Mouse (Mus musculus) macrophage (primary cell): ENCODE measurements around the gene Igfbp3. TPM values are rescaled to one million over a fixed set of nuclear protein-coding genes. Genes with fewer than 3 reads are reported as not detected.
"Not testable (repeated sequence)": the region's sequence is repeated elsewhere in the genome, so short reads cannot be mapped to it uniquely, and the experiment has no call there.

Source experiments
- H3K27ac ChIP-seq: fragments of 350-480 bp; formaldehyde crosslinking; 2 replicates; pipeline ENCODE4 v1.9.0; 2021
- H3K36me3 ChIP-seq: fragments of 350-480 bp; formaldehyde crosslinking; 2 replicates; pipeline ENCODE4 v1.9.0; 2021; ENCODE audit errors: inconsistent target
- H3K4me3 ChIP-seq: fragments of 350-480 bp; formaldehyde crosslinking; 2 replicates; pipeline ENCODE4 v1.9.0; 2021; ENCODE audit errors: inconsistent target
- H3K79me2 ChIP-seq: fragments of 350-480 bp; formaldehyde crosslinking; 2 replicates; pipeline ENCODE4 v1.9.0; 2021; ENCODE audit errors: inconsistent target
- WGBS: methylation state at CpG from one replicate; pipeline ENCODE4 v1.1.7; 2026; ENCODE audit warnings: inconsistent platforms; ENCODE audit not compliant: missing documents; 5-methylcytosine and 5-hydroxymethylcytosine counted together
- polyA plus RNA-seq: library from polyadenylated mRNA; stranded (reverse); fragments of 250-400 nt; gene quantifications from 3 replicates; pipeline ENCODE4 v1.2.4, GENCODE M21; 2018; ENCODE audit warnings: inconsistent platforms

The Igfbp3 gene
- polyA plus RNA-seq, 1 experiment from 2014 or later, result not detected

DNA sequence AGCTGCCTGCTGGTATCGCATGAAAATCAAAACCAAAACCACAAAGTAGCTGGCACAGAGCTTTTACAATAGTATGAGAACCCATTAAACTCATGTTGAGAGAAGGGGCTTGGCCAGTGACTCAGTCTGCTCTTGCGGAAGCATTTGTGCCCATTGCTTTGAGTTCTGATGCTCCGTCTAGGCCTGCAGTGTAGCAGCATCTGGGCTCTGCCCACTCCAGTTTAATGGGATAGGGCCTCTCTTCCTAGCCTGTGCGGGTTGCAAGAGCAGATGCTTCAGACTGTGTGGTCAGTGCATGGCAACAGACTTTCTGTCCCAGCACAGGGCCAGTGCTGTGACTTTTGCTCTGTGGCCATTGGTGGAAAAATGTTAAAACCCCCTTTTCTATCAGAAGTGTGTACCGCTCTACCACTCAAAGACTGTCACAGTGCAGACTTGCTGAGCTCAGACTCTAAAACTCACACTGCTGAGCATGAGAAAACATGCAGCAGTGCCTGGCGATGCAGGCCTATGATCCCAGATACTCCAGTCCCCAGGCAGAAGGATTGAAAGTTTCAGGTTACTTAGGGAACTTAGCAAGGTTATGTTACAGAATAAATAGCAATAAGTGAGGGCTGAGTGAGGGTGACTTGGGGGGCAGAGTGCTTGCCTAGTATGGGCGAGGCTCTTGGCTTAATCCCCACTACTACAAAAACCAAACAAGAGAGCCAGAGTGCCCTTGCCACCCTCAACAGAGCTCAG is 13.3 kb upstream of the Igfbp3 start:
- Histone ChIP-seq H3K27ac (no peak overlapping the region), H3K79me2 (no peaks in the 10 kb centered on the region), H3K4me3 (no peak overlapping the region), H3K36me3 (no peaks in the 10 kb centered on the region)
- 88% methylated on average over 7 of the region's 7 CpGs for WGBS

- WGBS, result 88% methylated on average over 2 of the region's 2 CpGs
- no peak overlapping the region for H3K27ac ChIP-seq
- H3K4me3 ChIP-seq, result no peak overlapping the region
- H3K36me3 ChIP-seq, result no peaks in the 10 kb centered on the region
- no peaks in the 10 kb centered on the region for H3K79me2 ChIP-seq
These were observed 12.5 kb upstream of the Igfbp3 start for GRCm38 (mm10) chr11:7226200-7226599.

- not testable (repeated sequence) for H3K79me2 ChIP-seq, H3K4me3 ChIP-seq, H3K36me3 ChIP-seq, H3K27ac ChIP-seq
- WGBS, result 75% methylated on average over 8 of the region's 8 CpGs
These were observed 8.1 kb upstream of the Igfbp3 start for GRCm38 (mm10) chr11:7221826-7222225.

- Histone ChIP-seq H3K36me3 (no peaks in the 10 kb centered on the region), H3K79me2 (no peaks in the 10 kb centered on the region), H3K27ac (no peak overlapping the region), H3K4me3 (no peak overlapping the region)
- 10% methylated on average over 8 of the region's 8 CpGs for WGBS
These were observed 2.0 kb upstream of the Igfbp3 start for GRCm38 (mm10) chr11:7215703-7216102.

GRCm38 (mm10) chr11:7214761-7215160 is 1.0 kb upstream of the Igfbp3 start:
- H3K36me3 ChIP-seq, result no peaks in the 10 kb centered on the region
- 3% methylated on average over 14 of the region's 14 CpGs for WGBS
- H3K79me2 ChIP-seq, result no peaks in the 10 kb centered on the region
- H3K4me3 ChIP-seq, result no peak overlapping the region
- H3K27ac ChIP-seq, result no peak overlapping the region

DNA sequence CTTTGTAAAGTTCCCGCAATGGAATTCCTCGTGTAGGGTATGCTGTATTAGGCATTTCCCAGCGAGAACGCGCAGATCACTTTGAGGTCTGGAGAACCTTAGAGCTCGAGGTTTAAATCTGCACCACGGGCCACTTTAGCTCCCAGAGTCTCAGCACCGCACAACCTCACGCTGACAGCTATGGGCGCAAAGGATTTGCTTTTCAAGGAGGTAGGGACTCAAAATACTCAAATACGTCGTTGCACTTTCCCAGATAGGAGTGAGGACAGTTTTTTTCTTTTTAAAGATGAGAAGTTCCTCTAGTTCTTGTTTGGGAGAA is 578 bp upstream of the Igfbp3 start:
- no peaks in the 10 kb centered on the region for H3K79me2 ChIP-seq
- 4% methylated on average over 12 of the region's 12 CpGs for WGBS
- H3K27ac ChIP-seq, result no peak overlapping the region
- H3K36me3 ChIP-seq, result no peaks in the 10 kb centered on the region
- H3K4me3 ChIP-seq, result no peak overlapping the region

- H3K27ac ChIP-seq, result no peak overlapping the region
- H3K36me3 ChIP-seq, result no peaks in the 10 kb centered on the region
- H3K79me2 ChIP-seq, result no peaks in the 10 kb centered on the region
- H3K4me3 ChIP-seq, result no peak overlapping the region
- WGBS, result 6% methylated on average over 15 of the region's 19 CpGs
These were observed 592 bp downstream of the Igfbp3 start for GRCm38 (mm10) chr11:7213161-7213500.

DNA sequence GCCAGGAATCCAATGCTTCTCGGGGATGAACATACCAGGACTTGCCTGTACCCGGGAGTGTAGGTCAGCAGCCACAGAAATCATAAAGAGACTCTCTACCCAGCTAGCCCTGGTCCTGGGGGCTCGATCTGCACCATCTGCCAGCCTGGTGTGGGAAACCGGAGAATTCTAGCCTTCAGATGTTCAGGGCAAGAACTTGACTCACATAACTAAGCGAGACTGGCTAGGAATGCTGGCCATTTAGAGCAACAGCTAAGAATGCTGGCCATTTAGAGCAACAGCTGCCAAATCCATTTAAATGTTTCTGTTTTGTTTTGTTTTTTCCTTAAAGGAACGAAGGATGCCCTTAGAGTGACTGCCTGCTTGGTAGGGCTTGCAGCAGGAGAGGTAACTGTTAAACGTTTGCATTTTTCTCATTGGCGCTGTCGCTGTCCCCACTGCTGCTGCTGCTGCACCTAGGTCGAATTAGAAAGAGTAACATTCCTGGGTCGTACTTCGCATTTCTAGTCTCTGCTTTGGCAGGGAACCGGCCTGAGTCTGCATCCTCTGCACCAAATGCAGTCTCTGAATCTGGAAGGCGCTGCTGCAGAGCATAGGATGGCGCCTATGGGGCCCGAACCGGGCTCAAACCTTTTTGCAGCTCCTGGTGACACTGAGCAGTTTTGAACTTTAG is 1.5 kb downstream of the Igfbp3 start:
- Histone ChIP-seq H3K4me3 (no peak overlapping the region), H3K79me2 (no peaks in the 10 kb centered on the region), H3K36me3 (no peaks in the 10 kb centered on the region), H3K27ac (no peak overlapping the region)
- 22% methylated on average over 17 of the region's 17 CpGs for WGBS

GRCm38 (mm10) chr11:7211211-7211610 is 2.5 kb downstream of the Igfbp3 start:
- Histone ChIP-seq H3K4me3 (no peak overlapping the region), H3K79me2 (no peaks in the 10 kb centered on the region), H3K27ac (no peak overlapping the region), H3K36me3 (no peaks in the 10 kb centered on the region)
- 15% methylated on average over 9 of the region's 9 CpGs for WGBS

- H3K36me3 ChIP-seq, result no peaks in the 10 kb centered on the region
- H3K27ac ChIP-seq, result no peak overlapping the region
- WGBS, result 19% methylated on average over 6 of the region's 6 CpGs
- H3K4me3 ChIP-seq, result no peak overlapping the region
- H3K79me2 ChIP-seq, result no peaks in the 10 kb centered on the region
These were observed 3.4 kb downstream of the Igfbp3 start for GRCm38 (mm10) chr11:7210343-7210742.

DNA sequence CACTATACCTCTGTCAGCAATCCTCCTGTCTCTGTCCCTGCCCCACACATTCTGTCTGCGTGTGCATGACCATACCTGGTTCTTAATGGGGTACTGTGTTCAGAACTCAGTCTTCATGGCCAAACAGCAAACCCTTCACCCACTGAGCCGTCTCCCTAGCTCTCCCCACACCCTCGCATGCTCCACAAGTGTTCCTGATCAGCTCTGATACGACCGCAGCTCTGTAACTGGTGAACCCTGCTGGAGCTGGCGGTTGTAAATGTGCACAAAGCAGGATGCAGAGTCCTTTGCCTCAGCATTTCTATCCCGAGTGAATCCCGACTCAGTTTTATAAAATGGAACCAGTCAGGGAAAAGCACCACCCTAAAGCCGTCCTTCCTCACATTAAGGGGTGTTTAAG is 9.9 kb downstream of the Igfbp3 start:
- Histone ChIP-seq H3K36me3 (no peaks in the 10 kb centered on the region), H3K27ac (no peak overlapping the region), H3K79me2 (no peaks in the 10 kb centered on the region), H3K4me3 (no peak overlapping the region)
- WGBS, result 88% methylated on average over 9 of the region's 9 CpGs

DNA sequence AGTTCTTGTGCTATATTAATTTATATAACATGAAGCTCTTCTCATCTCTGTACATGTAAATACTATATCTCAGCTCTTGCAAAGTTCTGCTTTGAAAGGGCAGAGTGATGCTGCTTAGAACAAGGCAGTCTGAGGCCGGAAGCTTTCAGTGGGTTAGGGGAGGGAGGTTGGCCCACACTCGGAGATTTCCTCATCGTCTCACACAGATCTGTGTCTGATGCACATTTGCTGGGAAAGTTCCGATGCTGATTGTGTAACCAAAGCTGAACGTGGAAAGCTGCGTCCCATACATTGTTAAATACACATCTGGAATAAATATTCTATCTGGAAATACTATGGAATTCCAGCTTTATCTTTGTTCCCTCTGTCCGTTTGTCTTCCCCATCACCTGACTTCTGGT is 11.5 kb downstream of the Igfbp3 start:
- no peaks in the 10 kb centered on the region for H3K79me2 ChIP-seq
- 72% methylated on average over 7 of the region's 7 CpGs for WGBS
- no peak overlapping the region for H3K27ac ChIP-seq
- H3K36me3 ChIP-seq, result no peaks in the 10 kb centered on the region
- H3K4me3 ChIP-seq, result no peak overlapping the region

DNA sequence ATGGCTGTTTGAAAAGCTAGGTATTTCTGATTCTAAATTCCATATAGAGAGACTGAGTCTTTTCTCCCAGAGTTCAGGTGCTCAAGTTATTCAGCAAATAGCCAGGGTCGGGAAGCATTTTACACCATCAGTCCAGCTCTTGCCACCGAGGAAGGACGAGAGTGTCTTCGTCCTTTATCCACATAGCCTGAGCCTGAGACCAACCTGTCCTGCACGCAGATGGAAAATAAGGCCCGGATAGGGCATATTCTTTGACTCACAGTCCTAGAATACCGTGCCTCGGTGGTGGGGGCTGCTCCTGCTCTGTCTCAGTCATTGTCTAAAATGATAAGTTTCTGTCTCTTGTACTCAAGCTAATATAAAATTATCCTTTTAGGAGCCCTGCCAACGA is 13.3 kb downstream of the Igfbp3 start:
- WGBS, result 79% methylated on average over 9 of the region's 9 CpGs

DNA sequence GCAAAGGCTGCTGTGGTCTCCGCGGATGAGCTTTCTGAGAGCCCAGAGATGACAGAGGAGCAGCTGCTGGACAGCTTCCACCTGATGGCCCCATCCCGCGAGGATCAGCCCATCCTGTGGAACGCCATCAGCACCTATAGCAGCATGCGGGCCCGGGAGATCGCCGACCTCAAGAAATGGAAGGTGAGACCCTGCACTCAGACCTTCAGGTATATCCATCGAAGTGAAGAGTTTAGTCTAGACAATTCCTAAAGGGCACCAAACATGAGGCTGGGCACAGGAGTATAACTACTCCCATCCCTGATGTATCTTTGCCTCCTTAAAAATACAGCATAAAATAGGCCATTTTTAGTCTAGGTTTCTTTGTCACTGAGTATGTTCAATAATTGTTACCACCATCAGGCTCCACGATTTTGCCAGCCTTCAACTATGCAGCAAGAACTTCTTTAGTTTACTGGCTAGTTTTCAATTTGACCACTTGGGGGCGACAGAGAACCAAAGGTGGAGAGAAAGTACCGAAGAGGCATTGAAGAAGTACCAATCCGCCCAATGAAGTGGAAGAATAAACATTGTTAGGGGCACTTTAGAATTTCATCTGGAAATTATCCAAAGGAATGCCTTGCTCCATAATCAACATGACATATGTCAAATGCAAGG is 13.9 kb downstream of the Igfbp3 start:
- 47% methylated on average over 14 of the region's 14 CpGs for WGBS

More for the DNA sequence above, 13.3 kb downstream of the Igfbp3 start:
- H3K27ac ChIP-seq, result no peak overlapping the region
- no peaks in the 10 kb centered on the region for H3K79me2 ChIP-seq
- H3K4me3 ChIP-seq, result no peak overlapping the region
- H3K36me3 ChIP-seq, result no peaks in the 10 kb centered on the region

GRCm38 (mm10) chr11:7198481-7199256 is 15.1 kb downstream of the Igfbp3 start:
- H3K4me3 ChIP-seq, result no peak overlapping the region
- 63% methylated on average over 10 of the region's 10 CpGs for WGBS
- no peaks in the 10 kb centered on the region for H3K79me2 ChIP-seq
- H3K36me3 ChIP-seq, result no peaks in the 10 kb centered on the region
- H3K27ac ChIP-seq, result no peak overlapping the region

More for the DNA sequence above, 13.9 kb downstream of the Igfbp3 start:
- Histone ChIP-seq H3K79me2 (no peaks in the 10 kb centered on the region), H3K36me3 (no peaks in the 10 kb centered on the region), H3K27ac (no peak overlapping the region), H3K4me3 (no peak overlapping the region)
